Mouse (Mus musculus): ENCODE measurements around the gene Micall2. TPM values are rescaled to one million over a fixed set of nuclear protein-coding genes. Genes with fewer than 3 reads are reported as not detected.
A peak's percentile ranks its signal among the peaks of the same experiment; 100 is the strongest.

Micall2 gene
- polyA plus RNA-seq, 1 experiment from 2014 or later, result 5.7 TPM

DNA sequence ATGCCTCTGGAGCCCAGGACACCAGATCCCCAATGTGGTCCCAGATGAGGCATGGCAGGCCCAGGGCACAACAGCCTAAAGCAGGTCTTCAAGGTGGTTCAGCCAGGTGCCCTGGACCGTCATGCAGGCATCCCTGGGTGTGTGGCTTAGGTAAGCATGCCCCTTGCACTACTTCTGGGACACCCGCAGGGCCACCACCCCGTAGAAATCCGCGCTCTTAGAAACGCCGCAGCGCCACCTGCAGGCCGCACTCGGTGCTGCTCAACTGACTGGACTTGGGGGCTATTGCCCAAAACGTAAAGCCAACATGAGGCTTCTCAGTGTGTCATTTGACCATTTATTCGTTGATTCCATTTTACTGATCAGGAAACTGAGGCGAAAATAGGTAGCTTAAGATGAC lies 48.5 kb downstream of the Micall2 start:
- Histone ChIP-seq H3K36me3 (no peaks in the 10 kb centered on the region), H3K4me1 (peaks cover 21% of the 10 kb centered on the region), H3K4me3 (no peak overlapping the region), H3K27ac (no peak overlapping the region), H3K9me3 (no peaks in the 10 kb centered on the region), H3K27me3 (ENCODE audit: insufficient read depth, poor library complexity, severe bottlenecking) (peaks cover 78% of the 10 kb centered on the region)
- DNase-seq (ENCODE audit: low spot score), result no peak
- WGBS, result 5% methylated on average over 13 of the region's 13 CpGs

GRCm38 (mm10) chr5:139686530-139687249 lies 49.4 kb downstream of the Micall2 start:
- Histone ChIP-seq H3K4me1 (peaks cover 29% of the 10 kb centered on the region), H3K9me3 (no peaks in the 10 kb centered on the region), H3K36me3 (no peaks in the 10 kb centered on the region), H3K27ac (0 out of 2 replicates have a peak overlapping the region, but pooled peaks have one; percentile 22), H3K27me3 (ENCODE audit: insufficient read depth, poor library complexity, severe bottlenecking) (peaks cover 84% of the 10 kb centered on the region), H3K4me3 (peak overlapping the region; percentile 18; the same call in 1 of the 2 replicates)
- WGBS, result 29% methylated on average over 21 of the region's 21 CpGs
- peak; percentile 88 for DNase-seq (ENCODE audit: low spot score)

GRCm38 (mm10) chr5:139683228-139683627 lies 52.9 kb downstream of the Micall2 start:
- Histone ChIP-seq H3K4me3 (no peak overlapping the region), H3K9me3 (no peaks in the 10 kb centered on the region), H3K27ac (no peak overlapping the region), H3K4me1 (peaks cover 31% of the 10 kb centered on the region), H3K27me3 (ENCODE audit: insufficient read depth, poor library complexity, severe bottlenecking) (peaks cover 95% of the 10 kb centered on the region), H3K36me3 (no peaks in the 10 kb centered on the region)
- WGBS, result 4% methylated on average over 2 of the region's 2 CpGs
- no peak for DNase-seq (ENCODE audit: low spot score)

GRCm38 (mm10) chr5:139682631-139682977 lies 53.5 kb downstream of the Micall2 start:
- H3K9me3 ChIP-seq, result no peaks in the 10 kb centered on the region
- peaks cover 95% of the 10 kb centered on the region for H3K27me3 ChIP-seq (ENCODE audit: insufficient read depth, poor library complexity, severe bottlenecking)
- no peaks in the 10 kb centered on the region for H3K36me3 ChIP-seq
- H3K27ac ChIP-seq, result no peak overlapping the region
- no peak for DNase-seq (ENCODE audit: low spot score)
- peaks cover 29% of the 10 kb centered on the region for H3K4me1 ChIP-seq
- 1% methylated on average over 7 of the region's 7 CpGs for WGBS
- no peak overlapping the region for H3K4me3 ChIP-seq

- Histone ChIP-seq H3K36me3 (no peaks in the 10 kb centered on the region), H3K9me3 (no peaks in the 10 kb centered on the region), H3K4me3 (no peak overlapping the region), H3K27ac (no peak overlapping the region), H3K27me3 (ENCODE audit: insufficient read depth, poor library complexity, severe bottlenecking) (peaks cover 95% of the 10 kb centered on the region), H3K4me1 (peaks cover 23% of the 10 kb centered on the region)
- DNase-seq (ENCODE audit: low spot score), result no peak
- WGBS, result 6% methylated on average over 20 of the region's 20 CpGs
Measured at GRCm38 (mm10) chr5:139681832-139682630, 54.1 kb downstream of the Micall2 start.

DNA sequence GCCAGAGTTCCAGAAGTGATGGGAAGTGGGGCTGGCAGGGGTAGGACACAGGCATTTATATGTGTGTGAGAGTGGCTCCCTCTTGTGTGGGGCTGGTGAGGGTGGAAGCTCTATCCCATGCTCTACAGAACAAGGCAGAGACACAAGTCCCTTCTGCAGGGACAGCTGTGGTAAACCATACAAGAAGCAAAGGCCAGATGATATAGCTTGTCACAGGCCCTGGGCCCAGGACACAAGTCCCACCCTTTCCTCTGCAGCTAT lies 60.5 kb downstream of the Micall2 start:
- H3K4me3 ChIP-seq, result no peak overlapping the region
- no peaks in the 10 kb centered on the region for H3K4me1 ChIP-seq
- peaks cover 93% of the 10 kb centered on the region for H3K27me3 ChIP-seq (ENCODE audit: insufficient read depth, poor library complexity, severe bottlenecking)
- no peak overlapping the region for H3K27ac ChIP-seq
- H3K36me3 ChIP-seq, result no peaks in the 10 kb centered on the region
- H3K9me3 ChIP-seq, result no peaks in the 10 kb centered on the region
- no peak for DNase-seq (ENCODE audit: low spot score)

DNA sequence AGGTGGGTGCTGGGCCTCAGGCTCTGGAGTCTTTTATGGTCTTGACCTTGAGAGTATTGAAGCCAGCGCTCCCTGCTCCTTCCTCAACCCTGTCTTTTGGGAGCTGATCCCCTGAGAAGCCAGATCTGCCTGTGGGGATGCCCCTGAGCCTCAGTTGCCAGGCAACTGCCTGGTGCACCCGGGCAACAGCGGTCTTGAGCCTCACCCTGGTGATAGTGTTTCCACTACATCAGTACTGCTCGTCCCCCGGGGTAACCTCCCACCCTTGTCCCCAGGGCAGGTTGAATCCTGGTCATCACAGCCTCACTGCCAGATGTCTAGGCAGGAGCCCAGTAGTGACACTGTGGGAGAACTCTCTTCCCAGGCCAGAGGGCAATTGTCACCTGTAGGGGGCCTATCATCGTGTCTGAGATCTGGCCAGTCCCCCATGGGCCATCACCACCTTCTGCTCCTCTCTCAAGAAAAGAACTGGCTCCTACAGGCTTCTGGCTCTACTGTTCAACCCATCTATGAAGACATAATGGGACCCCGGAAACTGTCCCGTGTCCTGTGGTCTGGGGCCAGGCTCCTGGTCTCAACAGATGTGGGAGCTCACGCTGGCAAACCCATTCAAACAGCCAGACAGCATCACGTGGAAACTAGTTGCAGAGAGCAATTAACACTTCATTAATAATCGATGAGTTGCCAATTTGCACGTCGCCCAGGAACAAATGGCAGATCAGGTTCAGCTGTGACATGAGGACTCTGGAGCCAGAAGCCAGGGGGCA lies 61.0 kb downstream of the Micall2 start:
- no peaks in the 10 kb centered on the region for H3K36me3 ChIP-seq
- no peak for DNase-seq (ENCODE audit: low spot score)
- WGBS, result 21% methylated on average over 13 of the region's 13 CpGs
- no peak overlapping the region for H3K4me3 ChIP-seq
- H3K27ac ChIP-seq, result no peak overlapping the region
- H3K9me3 ChIP-seq, result no peaks in the 10 kb centered on the region
- no peaks in the 10 kb centered on the region for H3K4me1 ChIP-seq
- H3K27me3 ChIP-seq (ENCODE audit: insufficient read depth, poor library complexity, severe bottlenecking), result peaks cover 96% of the 10 kb centered on the region

GRCm38 (mm10) chr5:139669380-139669779 lies 66.8 kb downstream of the Micall2 start:
- H3K27ac ChIP-seq, result no peak overlapping the region
- H3K4me3 ChIP-seq, result no peak overlapping the region
- H3K4me1 ChIP-seq, result 0 out of 2 replicates have a peak, but pooled peaks cover 4% of the 10 kb centered on the region
- H3K36me3 ChIP-seq, result no peaks in the 10 kb centered on the region
- no peak for DNase-seq (ENCODE audit: low spot score)
- H3K9me3 ChIP-seq, result no peaks in the 10 kb centered on the region
- H3K27me3 ChIP-seq (ENCODE audit: insufficient read depth, poor library complexity, severe bottlenecking), result peaks cover 100% of the 10 kb centered on the region
- WGBS, result 13% methylated on average over 8 of the region's 8 CpGs

- under 1% methylated on average over 24 of the region's 24 CpGs for WGBS
- Histone ChIP-seq H3K9me3 (no peaks in the 10 kb centered on the region), H3K36me3 (no peaks in the 10 kb centered on the region), H3K27me3 (ENCODE audit: insufficient read depth, poor library complexity, severe bottlenecking) (peaks cover 99% of the 10 kb centered on the region), H3K4me3 (peak overlapping the region; percentile 18; the same call in 1 of the 2 replicates), H3K4me1 (0 out of 2 replicates have a peak, but pooled peaks cover 4% of the 10 kb centered on the region), H3K27ac (no peak overlapping the region)
- DNase-seq (ENCODE audit: low spot score), result peak; percentile 81
Measured at GRCm38 (mm10) chr5:139668494-139668893, 67.6 kb downstream of the Micall2 start.

- H3K4me1 ChIP-seq, result 0 out of 2 replicates have a peak, but pooled peaks cover 4% of the 10 kb centered on the region
- H3K36me3 ChIP-seq, result no peaks in the 10 kb centered on the region
- peaks cover 96% of the 10 kb centered on the region for H3K27me3 ChIP-seq (ENCODE audit: insufficient read depth, poor library complexity, severe bottlenecking)
- no peak overlapping the region for H3K4me3 ChIP-seq
- H3K9me3 ChIP-seq, result no peaks in the 10 kb centered on the region
- DNase-seq (ENCODE audit: low spot score), result no peak
- 40% methylated on average over 2 of the region's 2 CpGs for WGBS
- no peak overlapping the region for H3K27ac ChIP-seq
Measured at GRCm38 (mm10) chr5:139666496-139666895, 69.6 kb downstream of the Micall2 start.

GRCm38 (mm10) chr5:139665375-139665774 lies 70.8 kb downstream of the Micall2 start:
- 0 out of 2 replicates have a peak, but pooled peaks cover 4% of the 10 kb centered on the region for H3K4me1 ChIP-seq
- DNase-seq (ENCODE audit: low spot score), result no peak
- H3K27ac ChIP-seq, result no peak overlapping the region
- H3K9me3 ChIP-seq, result no peaks in the 10 kb centered on the region
- H3K36me3 ChIP-seq, result no peaks in the 10 kb centered on the region
- peaks cover 96% of the 10 kb centered on the region for H3K27me3 ChIP-seq (ENCODE audit: insufficient read depth, poor library complexity, severe bottlenecking)
- no peak overlapping the region for H3K4me3 ChIP-seq
- WGBS, result 55% methylated on average over 3 of the region's 3 CpGs

GRCm38 (mm10) chr5:139661713-139662112 lies 74.4 kb downstream of the Micall2 start:
- no peaks in the 10 kb centered on the region for H3K9me3 ChIP-seq
- no peak overlapping the region for H3K27ac ChIP-seq
- H3K27me3 ChIP-seq (ENCODE audit: insufficient read depth, poor library complexity, severe bottlenecking), result peaks cover 96% of the 10 kb centered on the region
- H3K4me1 ChIP-seq, result peaks cover 5% of the 10 kb centered on the region; the same call in 1 of the 2 replicates
- no peak overlapping the region for H3K4me3 ChIP-seq
- H3K36me3 ChIP-seq, result no peaks in the 10 kb centered on the region
- DNase-seq (ENCODE audit: low spot score), result no peak
- 54% methylated on average over 7 of the region's 8 CpGs for WGBS

DNA sequence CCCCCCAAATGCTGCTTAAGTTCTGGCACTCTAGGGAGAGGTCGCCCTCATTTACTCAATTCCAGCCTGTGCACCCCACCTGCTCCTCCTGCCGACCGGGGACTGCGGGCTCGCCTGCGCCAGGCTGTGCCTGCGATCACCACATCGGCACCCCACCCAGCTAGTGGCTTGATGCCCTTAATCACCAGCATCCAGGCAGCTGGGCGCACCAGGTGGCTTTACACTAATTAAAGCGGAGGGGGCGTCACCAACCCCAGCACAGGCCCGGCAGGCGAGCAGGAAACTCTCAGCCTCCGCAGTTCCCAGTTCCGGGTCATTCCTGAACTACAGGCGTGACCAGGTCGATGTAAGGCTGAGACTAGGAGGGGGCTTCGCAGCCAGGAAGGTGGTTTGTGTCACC lies 76.8 kb downstream of the Micall2 start:
- no peaks in the 10 kb centered on the region for H3K36me3 ChIP-seq
- peaks cover 5% of the 10 kb centered on the region; the same call in 1 of the 2 replicates for H3K4me1 ChIP-seq
- peak overlapping the region; percentile 40 for H3K4me3 ChIP-seq
- no peak for DNase-seq (ENCODE audit: low spot score)
- no peaks in the 10 kb centered on the region for H3K9me3 ChIP-seq
- 2% methylated on average over 18 of the region's 18 CpGs for WGBS
- H3K27me3 ChIP-seq (ENCODE audit: insufficient read depth, poor library complexity, severe bottlenecking), result peaks cover 79% of the 10 kb centered on the region
- no peak overlapping the region for H3K27ac ChIP-seq

Measured in heart, embryonic 10.5 days (tissue).